Mouse (Mus musculus) embryonic facial prominence, embryonic 14.5 days (tissue): ENCODE measurements around the gene Wfdc18. TPM values are rescaled to one million over a fixed set of nuclear protein-coding genes. Genes with fewer than 3 reads are reported as not detected.

Experiments used
- ATAC-seq: fragments of 200-750 bp; cut with Nextera tagmentation; 2 replicates; pipeline ENCODE4 v1.8.0; 2017; ENCODE audit warnings: low read depth, moderate number of reproducible peaks, moderate TSS enrichment
- DNase-seq: peaks from one replicate; pipeline ENCODE4 v3.0.0-alpha.2; 2015; ENCODE audit warnings: low spot score
- H3K27ac ChIP-seq: fragments of 300-500 bp; sonication (generic); replicated peaks from 2 replicates; pipeline ENCODE4 v1.5.1; 2014; ENCODE audit warnings: low read depth, mild to moderate bottlenecking, low read length, moderate library complexity
- H3K27me3 ChIP-seq: fragments of 300-500 bp; sonication (generic); replicated peaks from 2 replicates; pipeline ENCODE4 v1.6.1; 2014; ENCODE audit warnings: low read length; ENCODE audit not compliant: control insufficient read depth, insufficient read depth
- H3K36me3 ChIP-seq: fragments of 300-500 bp; sonication (generic); 2 replicates; pipeline ENCODE4 v1.6.1; 2014; ENCODE audit warnings: low read length, mixed read lengths; ENCODE audit not compliant: control insufficient read depth, insufficient read depth
- H3K4me1 ChIP-seq: fragments of 300-500 bp; sonication (generic); 2 replicates; pipeline ENCODE4 v1.6.1; 2014; ENCODE audit warnings: antibody characterized with exemption, low read length; ENCODE audit not compliant: control insufficient read depth, insufficient read depth
- H3K4me2 ChIP-seq: fragments of 300-500 bp; sonication (generic); 2 replicates; pipeline ENCODE4 v1.6.1; 2014; ENCODE audit warnings: low read depth, mild to moderate bottlenecking, low read length, moderate library complexity, mixed read lengths
- H3K4me3 ChIP-seq: fragments of 300-500 bp; sonication (generic); 2 replicates; pipeline ENCODE4 v1.5.1; 2014; ENCODE audit warnings: low read depth, mild to moderate bottlenecking, low read length
- H3K9ac ChIP-seq: fragments of 300-500 bp; sonication (generic); 2 replicates; pipeline ENCODE4 v1.6.1; 2014; ENCODE audit warnings: low read depth, mild to moderate bottlenecking, low read length, moderate library complexity, mixed read lengths
- H3K9me3 ChIP-seq: fragments of 300-500 bp; sonication (generic); 2 replicates; pipeline ENCODE4 v1.6.1; 2016; ENCODE audit warnings: low read length; ENCODE audit not compliant: control insufficient read depth
- WGBS: fragments of 180-500 bp; shearing (Covaris S2); extraction: QIAGEN DNeasy Blood & Tissue Kit; methylation state at CpG from one replicate; pipeline ENCODE4 v1.1.7; 2014; 5-methylcytosine and 5-hydroxymethylcytosine counted together
- polyA plus RNA-seq: library from polyadenylated mRNA; unstranded; fragments of >200 nt; fragmentation: Nextera tagmentation; extraction: Ambion mirVana; gene quantifications from 2 replicates; pipeline ENCODE4 v1.2.1, GENCODE M21; 2014

Wfdc18 gene
- polyA plus RNA-seq, result 9.5 and 19.0 TPM in 2 replicates

- Histone ChIP-seq H3K9ac (no peak within 1 kb of the TSS), H3K9me3 (no peaks in the 10 kb centered on the region), H3K27me3 (no peaks in the 10 kb centered on the region), H3K27ac (no peak within 1 kb of the TSS), H3K4me3 (no peak within 1 kb of the TSS), H3K36me3 (no peaks in the 10 kb centered on the region), H3K4me1 (no peaks in the 10 kb centered on the region), H3K4me2 (no peak within 1 kb of the TSS)
- ATAC-seq (no peak), DNase-seq (no peak)
- WGBS, result 65% methylated on average over 4 of the region's 4 CpGs
These were observed at the start of gene Wfdc18 for GRCm38 (mm10) chr11:83708715-83709114. Gene Wfdc18, plus strand, starts transcription at chr11:83709015.

- Histone ChIP-seq H3K36me3 (no peaks in the 10 kb centered on the region), H3K27me3 (no peaks in the 10 kb centered on the region), H3K4me2 (no peak within 1 kb of the TSS), H3K4me3 (no peak within 1 kb of the TSS), H3K9me3 (no peaks in the 10 kb centered on the region), H3K4me1 (no peaks in the 10 kb centered on the region), H3K9ac (no peak within 1 kb of the TSS), H3K27ac (no peak within 1 kb of the TSS)
- 82% methylated on average over 6 of the region's 6 CpGs for WGBS
- ATAC-seq, result no peak
- DNase-seq, result no peak
These were observed 46.6 kb upstream of the Wfdc18 start, which contains the start of gene Ccl4 for GRCm38 (mm10) chr11:83662204-83662603. Gene Ccl4, plus strand, starts transcription at chr11:83662584.

GRCm38 (mm10) chr11:83663532-83663931 lies 45.3 kb upstream of the Wfdc18 start:
- DNase-seq, result no peak
- Histone ChIP-seq H3K27ac (no peak overlapping the region), H3K4me2 (no peak overlapping the region), H3K4me1 (no peaks in the 10 kb centered on the region), H3K9me3 (no peaks in the 10 kb centered on the region), H3K9ac (no peak overlapping the region), H3K27me3 (no peaks in the 10 kb centered on the region), H3K36me3 (no peaks in the 10 kb centered on the region), H3K4me3 (no peak overlapping the region)
- ATAC-seq, result no peak
- 83% methylated on average over 5 of the region's 5 CpGs for whole genome bisulfite sequencing

- DNase-seq (no peak), ATAC-seq (no peak)
- no peak overlapping the region for H3K9ac ChIP-seq
- H3K27me3 ChIP-seq, result no peaks in the 10 kb centered on the region
- no peak overlapping the region for H3K4me3 ChIP-seq
- H3K36me3 ChIP-seq, result no peaks in the 10 kb centered on the region
- H3K27ac ChIP-seq, result no peak overlapping the region
- no peak overlapping the region for H3K4me2 ChIP-seq
- H3K9me3 ChIP-seq, result no peaks in the 10 kb centered on the region
- no peaks in the 10 kb centered on the region for H3K4me1 ChIP-seq
These were observed 37.1 kb upstream of the Wfdc18 start for GRCm38 (mm10) chr11:83671743-83672142.

GRCm38 (mm10) chr11:83675665-83676064 lies 33.1 kb upstream of the Wfdc18 start:
- H3K36me3 ChIP-seq, result no peaks in the 10 kb centered on the region
- ATAC-seq, result no peak
- no peak overlapping the region for H3K4me2 ChIP-seq
- 76% methylated on average over 1 of the region's 1 CpGs for WGBS
- H3K9me3 ChIP-seq, result no peaks in the 10 kb centered on the region
- H3K4me1 ChIP-seq, result no peaks in the 10 kb centered on the region
- H3K9ac ChIP-seq, result no peak overlapping the region
- no peak for DNase-seq
- H3K27me3 ChIP-seq, result no peaks in the 10 kb centered on the region
- no peak overlapping the region for H3K27ac ChIP-seq
- H3K4me3 ChIP-seq, result no peak overlapping the region

GRCm38 (mm10) chr11:83689918-83690317 lies 18.9 kb upstream of the Wfdc18 start:
- Histone ChIP-seq H3K4me2 (no peak overlapping the region), H3K9me3 (no peaks in the 10 kb centered on the region), H3K4me3 (no peak overlapping the region), H3K27me3 (no peaks in the 10 kb centered on the region), H3K4me1 (no peaks in the 10 kb centered on the region), H3K27ac (no peak overlapping the region), H3K36me3 (no peaks in the 10 kb centered on the region), H3K9ac (no peak overlapping the region)
- ATAC-seq, result no peak
- 73% methylated on average over 1 of the region's 1 CpGs for WGBS
- DNase-seq, result no peak

GRCm38 (mm10) chr11:83692008-83692407 lies 16.8 kb upstream of the Wfdc18 start:
- 58% methylated on average over 1 of the region's 1 CpGs for WGBS

GRCm38 (mm10) chr11:83703705-83704104 lies 5.1 kb upstream of the Wfdc18 start, which contains the start of gene Wfdc17:
Gene Wfdc17, plus strand, starts transcription at chr11:83703991.
- no peak within 1 kb of the TSS for H3K9ac ChIP-seq
- no peaks in the 10 kb centered on the region for H3K36me3 ChIP-seq
- H3K4me3 ChIP-seq, result no peak within 1 kb of the TSS
- DNase-seq (no peak), ATAC-seq (no peak)
- H3K9me3 ChIP-seq, result no peaks in the 10 kb centered on the region
- no peaks in the 10 kb centered on the region for H3K27me3 ChIP-seq
- no peaks in the 10 kb centered on the region for H3K4me1 ChIP-seq
- whole genome bisulfite sequencing, result 42% methylated on average over 1 of the region's 1 CpGs
- no peak within 1 kb of the TSS for H3K27ac ChIP-seq
- no peak within 1 kb of the TSS for H3K4me2 ChIP-seq

More at GRCm38 (mm10) chr11:83692008-83692407, 16.8 kb upstream of the Wfdc18 start:
- no peak overlapping the region for H3K9ac ChIP-seq
- no peak overlapping the region for H3K4me3 ChIP-seq
- ATAC-seq (no peak), DNase-seq (no peak)
- H3K9me3 ChIP-seq, result no peaks in the 10 kb centered on the region
- no peak overlapping the region for H3K4me2 ChIP-seq
- no peaks in the 10 kb centered on the region for H3K36me3 ChIP-seq
- H3K27me3 ChIP-seq, result no peaks in the 10 kb centered on the region
- no peaks in the 10 kb centered on the region for H3K4me1 ChIP-seq
- H3K27ac ChIP-seq, result no peak overlapping the region

GRCm38 (mm10) chr11:83709683-83710082 lies 868 bp downstream of the Wfdc18 start:
- H3K27me3 ChIP-seq, result no peaks in the 10 kb centered on the region
- H3K4me3 ChIP-seq, result no peak overlapping the region
- DNase-seq (no peak), ATAC-seq (no peak)
- WGBS, result 84% methylated on average over 5 of the region's 5 CpGs
- no peak overlapping the region for H3K27ac ChIP-seq
- no peak overlapping the region for H3K4me2 ChIP-seq
- H3K36me3 ChIP-seq, result no peaks in the 10 kb centered on the region
- H3K4me1 ChIP-seq, result no peaks in the 10 kb centered on the region
- H3K9ac ChIP-seq, result no peak overlapping the region
- no peaks in the 10 kb centered on the region for H3K9me3 ChIP-seq
